Mouse (Mus musculus) C2C12 (cell line): ENCODE data around the gene Sema6c.

Source experiments
- CEBPB ChIP-seq: IDR thresholded peaks from one replicate; pipeline ENCODE4 v1.6.1; 2011; ENCODE audit warnings: low read depth, mild to moderate bottlenecking, control low read depth, moderate library complexity
- CTCF ChIP-seq: IDR thresholded peaks from one replicate; pipeline ENCODE4 v1.5.1; 2011; ENCODE audit not compliant: control insufficient read depth, insufficient read depth, insufficient read length
- MAX ChIP-seq: IDR thresholded peaks from one replicate; pipeline ENCODE4 v1.6.1; 2011; ENCODE audit warnings: mild to moderate bottlenecking, control low read depth
- MYOD1 ChIP-seq: IDR thresholded peaks from one replicate; pipeline ENCODE4 v1.6.1; 2011; ENCODE audit warnings: low read depth; ENCODE audit not compliant: control insufficient read depth, insufficient read length
- MYOG ChIP-seq: IDR thresholded peaks from one replicate; pipeline ENCODE4 v1.6.1; 2011; ENCODE audit not compliant: control insufficient read depth, insufficient read length; ENCODE audit errors: extremely low read depth
- USF1 ChIP-seq: IDR thresholded peaks from one replicate; pipeline ENCODE4 v1.6.1; 2011; ENCODE audit warnings: low read depth, mild to moderate bottlenecking, control low read depth, moderate library complexity

DNA sequence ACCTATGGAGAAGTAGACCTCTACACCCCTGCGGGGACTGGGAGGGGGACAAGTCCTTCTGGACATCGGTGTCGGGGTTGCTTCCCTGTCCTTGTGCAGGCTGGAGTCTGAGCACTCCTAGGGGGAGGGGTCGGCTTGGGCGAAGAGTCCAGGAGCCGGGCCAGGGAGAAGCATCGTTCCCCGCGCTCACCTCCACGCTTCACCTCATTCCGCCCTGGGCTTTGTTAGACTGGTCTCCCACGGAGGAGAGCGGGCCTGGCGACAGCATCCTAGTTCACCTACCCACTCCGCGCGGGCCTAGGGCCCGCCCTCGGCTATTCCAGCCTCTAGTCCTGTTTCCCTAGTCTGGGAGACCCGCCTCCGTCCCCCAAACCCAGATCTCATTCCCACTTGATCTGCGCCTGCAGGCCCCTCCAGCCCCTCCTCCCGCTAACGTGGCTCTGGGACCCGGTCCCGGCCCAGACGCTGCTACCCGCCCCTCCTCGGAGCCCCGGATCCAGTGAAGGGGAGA lies 839 bp downstream of the Sema6c start:
- TF ChIP-seq MYOD1 = no peak
- TF ChIP-seq CTCF = no peak
- TF ChIP-seq USF1 = no peak
- no peak for TF ChIP-seq MAX
- no peak for TF ChIP-seq MYOG
- TF ChIP-seq CEBPB = no peak
